Mouse (Mus musculus): Measurements from ENCODE around the gene Sorcs1. TPM values are rescaled to one million over a fixed set of nuclear protein-coding genes. Genes with fewer than 3 reads are reported as not detected.

Gene Sorcs1
- total RNA-seq, 2 experiments from 2014 or later, result 7.0 to 9.5 TPM

- no peak for DNase-seq (ENCODE audit: low spot score in 2 of 2)
These were observed 108.7 kb downstream of the Sorcs1 start for GRCm38 (mm10) chr19:50569669-50570195.

- DNase-seq (ENCODE audit: low spot score in 2 of 2), result no peak
These were observed 112.1 kb downstream of the Sorcs1 start for GRCm38 (mm10) chr19:50566306-50566705.

- DNase-seq (ENCODE audit: low spot score in 2 of 2), result peak in 1 of 2 experiments; percentile 17
These were observed 119.7 kb downstream of the Sorcs1 start for GRCm38 (mm10) chr19:50558771-50559170.

- no peak for DNase-seq (ENCODE audit: low spot score in 2 of 2)
These were observed 144.4 kb downstream of the Sorcs1 start for GRCm38 (mm10) chr19:50534031-50534430.

- DNase-seq (ENCODE audit: low spot score in 2 of 2), result no peak
These were observed 150.6 kb downstream of the Sorcs1 start for GRCm38 (mm10) chr19:50527835-50528234.

GRCm38 (mm10) chr19:50526094-50526493 lies 152.4 kb downstream of the Sorcs1 start:
- no peak for DNase-seq (ENCODE audit: low spot score in 2 of 2)

GRCm38 (mm10) chr19:50521943-50522342 lies 156.5 kb downstream of the Sorcs1 start:
- DNase-seq (ENCODE audit: low spot score in 2 of 2), result no peak

GRCm38 (mm10) chr19:50515059-50515673 lies 163.3 kb downstream of the Sorcs1 start:
- no peak for DNase-seq (ENCODE audit: low spot score in 2 of 2)

- peak; percentile 17 to 29 for DNase-seq (ENCODE audit: low spot score in 2 of 2)
These were observed 164.1 kb downstream of the Sorcs1 start for GRCm38 (mm10) chr19:50514309-50514830.

GRCm38 (mm10) chr19:50502816-50503215 lies 175.6 kb downstream of the Sorcs1 start:
- DNase-seq (ENCODE audit: low spot score in 2 of 2), result no peak

GRCm38 (mm10) chr19:50491121-50491520 lies 187.3 kb downstream of the Sorcs1 start:
- no peak for DNase-seq (ENCODE audit: low spot score in 2 of 2)

GRCm38 (mm10) chr19:50490721-50491120 lies 187.7 kb downstream of the Sorcs1 start:
- DNase-seq (ENCODE audit: low spot score in 2 of 2), result no peak

GRCm38 (mm10) chr19:50489786-50490185 lies 188.7 kb downstream of the Sorcs1 start:
- DNase-seq (ENCODE audit: low spot score in 2 of 2), result no peak

- DNase-seq (ENCODE audit: low spot score in 2 of 2), result no peak
These were observed 190.0 kb downstream of the Sorcs1 start for GRCm38 (mm10) chr19:50488421-50488820.

GRCm38 (mm10) chr19:50487768-50488167 lies 190.7 kb downstream of the Sorcs1 start:
- peak; percentile 58 to 82 for DNase-seq (ENCODE audit: low spot score in 2 of 2)

GRCm38 (mm10) chr19:50486345-50486744 lies 192.1 kb downstream of the Sorcs1 start:
- DNase-seq (ENCODE audit: low spot score in 2 of 2), result no peak

- peak in 1 of 2 experiments; percentile 14 for DNase-seq (ENCODE audit: low spot score in 2 of 2)
These were observed 201.7 kb downstream of the Sorcs1 start for GRCm38 (mm10) chr19:50476774-50477173.

GRCm38 (mm10) chr19:50468592-50468991 lies 209.9 kb downstream of the Sorcs1 start:
- DNase-seq (ENCODE audit: low spot score in 2 of 2), result no peak

GRCm38 (mm10) chr19:50464811-50465210 lies 213.6 kb downstream of the Sorcs1 start:
- DNase-seq (ENCODE audit: low spot score in 2 of 2), result no peak

- DNase-seq (ENCODE audit: low spot score in 2 of 2), result no peak
These were observed 219.9 kb downstream of the Sorcs1 start for GRCm38 (mm10) chr19:50458581-50458980.

GRCm38 (mm10) chr19:50457275-50457892 lies 221.1 kb downstream of the Sorcs1 start:
- no peak for DNase-seq (ENCODE audit: low spot score in 2 of 2)

- peak in 1 of 2 experiments; percentile 39 for DNase-seq (ENCODE audit: low spot score in 2 of 2)
These were observed 237.3 kb downstream of the Sorcs1 start for GRCm38 (mm10) chr19:50441099-50441498.

All from layer of hippocampus, postnatal 14 days (tissue).